Mouse (Mus musculus) gastrocnemius, postnatal 10 days (tissue): ENCODE data around the gene Cacna1i. TPM values are rescaled to one million over a fixed set of nuclear protein-coding genes. Genes with fewer than 3 reads are reported as not detected.

Experiments used
- DNase-seq: peaks from one replicate; pipeline ENCODE4 v3.0.0; 2021; ENCODE audit warnings: mixed read lengths
- total RNA-seq, 2 experiments: library from RNA; stranded (reverse); gene quantifications; 2 replicates each; pipeline ENCODE4 v1.2.3; 2021

Gene Cacna1i
- total RNA-seq, 2 experiments from 2014 or later: 0.07 to 0.12 TPM

DNA sequence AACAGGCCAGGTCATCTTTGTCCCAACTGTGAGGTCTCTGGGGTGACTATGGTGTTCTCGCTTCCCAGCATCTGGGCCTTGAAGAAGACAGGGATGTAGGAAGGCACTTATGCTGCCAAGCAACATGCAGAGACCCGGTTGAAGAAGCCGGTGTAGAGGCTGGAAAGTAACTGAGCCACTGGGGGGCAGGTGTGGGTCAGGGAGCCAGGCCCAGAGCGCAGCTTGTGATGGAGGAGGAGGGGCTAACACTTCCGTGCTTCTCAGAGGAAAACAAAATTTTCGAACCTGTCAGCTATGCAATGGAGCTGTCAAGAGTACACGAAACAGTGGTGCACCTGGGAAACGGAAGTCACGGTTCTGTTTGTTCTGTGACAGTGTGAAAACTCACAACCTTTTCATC is 9.9 kb upstream of the Cacna1i start:
- DNase-seq: no peak

DNA sequence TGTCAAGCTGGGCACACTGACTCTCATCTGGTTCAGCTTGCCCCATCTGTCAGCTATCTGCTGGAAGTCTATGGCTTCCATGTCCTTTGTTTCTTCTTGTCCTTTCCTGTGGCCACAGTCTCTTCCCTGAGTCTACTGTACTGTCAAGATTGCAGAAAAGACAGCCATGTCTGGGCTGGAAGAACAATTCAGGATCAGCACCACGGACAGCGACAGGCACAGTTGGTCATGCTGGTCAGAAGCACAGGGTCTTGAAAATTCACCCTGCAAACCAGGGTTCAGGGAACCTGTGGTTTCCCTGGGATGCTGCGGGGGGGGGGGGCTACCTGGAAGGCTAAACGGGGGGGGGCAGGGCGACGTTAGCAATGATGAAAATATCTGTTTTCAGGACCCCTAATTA is 9.4 kb upstream of the Cacna1i start:
- DNase-seq: peak; percentile 76

DNA sequence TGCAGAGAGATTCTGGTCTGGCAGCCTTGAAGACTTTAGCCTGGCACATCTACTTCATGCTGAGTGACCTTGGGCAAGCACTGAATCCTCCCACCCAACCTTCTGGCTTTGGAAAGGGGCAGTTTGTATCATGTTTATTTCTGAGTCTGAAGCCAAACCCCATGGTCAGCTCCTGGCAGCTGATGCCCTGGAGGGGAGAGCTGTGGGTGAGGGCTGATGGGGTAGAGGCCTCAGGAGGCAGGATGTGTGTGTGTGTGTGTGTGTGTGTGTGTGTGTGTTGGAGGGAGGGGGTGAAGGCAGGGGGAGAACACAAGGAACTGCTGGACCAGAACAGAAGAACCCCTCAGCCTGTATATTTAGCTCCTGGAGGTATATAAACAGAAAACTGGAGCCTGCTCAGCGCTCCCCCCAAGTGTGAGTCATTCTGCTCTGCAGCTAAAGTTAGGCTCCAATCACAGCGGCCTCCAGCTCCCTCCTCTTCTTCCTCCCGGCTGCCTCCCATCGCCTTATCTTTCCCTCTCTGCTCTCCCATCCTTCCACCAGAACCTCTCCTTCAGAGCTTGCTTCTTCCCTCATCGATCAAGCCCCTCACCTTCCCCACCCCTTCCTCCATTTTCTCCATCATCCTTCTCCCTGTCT is 8.8 kb upstream of the Cacna1i start:
- DNase-seq: no peak

DNA sequence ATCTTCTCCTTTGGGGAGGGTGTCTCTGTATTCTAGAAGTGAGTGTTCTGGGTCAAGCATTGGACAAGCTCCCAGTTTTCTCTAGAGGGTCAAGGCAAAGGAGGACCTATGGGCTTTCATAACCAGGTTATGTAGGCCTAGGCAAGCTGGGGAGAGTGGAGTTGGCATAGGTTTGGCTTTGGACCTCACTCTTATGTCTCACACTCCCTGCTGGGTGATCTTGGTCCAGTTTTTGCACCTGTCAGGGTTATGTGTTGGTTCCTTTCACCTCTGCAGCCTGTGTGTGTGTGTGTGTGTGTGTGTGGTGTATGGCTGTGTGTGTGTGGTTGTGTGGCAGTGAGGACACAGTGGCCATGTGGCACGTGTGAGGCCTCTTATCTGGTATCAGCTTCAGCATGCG is 8.0 kb upstream of the Cacna1i start:
- no peak for DNase-seq

- no peak for DNase-seq
These were observed 6.4 kb upstream of the Cacna1i start for GRCm38 (mm10) chr15:80280646-80281045.

DNA sequence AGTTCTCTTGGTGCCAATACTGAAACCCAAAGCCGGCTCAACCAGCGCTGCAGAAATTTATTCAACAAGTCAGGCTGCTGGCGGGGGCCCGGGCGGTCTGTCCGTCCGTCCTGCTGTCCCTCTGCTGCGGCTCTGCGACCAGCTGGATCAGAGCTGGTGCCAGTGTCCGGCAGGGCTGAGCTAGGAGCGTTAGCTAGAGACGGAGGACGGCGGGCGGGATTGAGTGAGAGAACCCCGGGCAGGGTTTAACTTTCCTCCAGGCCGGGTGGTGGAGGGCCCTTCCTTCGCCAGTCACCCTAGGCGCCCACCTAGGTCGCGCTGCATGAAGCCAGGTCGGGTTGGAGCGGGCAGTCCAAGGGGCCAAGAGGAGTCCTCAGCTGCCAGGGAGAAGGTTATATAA is 998 bp downstream of the Cacna1i start:
- DNase-seq: no peak

DNA sequence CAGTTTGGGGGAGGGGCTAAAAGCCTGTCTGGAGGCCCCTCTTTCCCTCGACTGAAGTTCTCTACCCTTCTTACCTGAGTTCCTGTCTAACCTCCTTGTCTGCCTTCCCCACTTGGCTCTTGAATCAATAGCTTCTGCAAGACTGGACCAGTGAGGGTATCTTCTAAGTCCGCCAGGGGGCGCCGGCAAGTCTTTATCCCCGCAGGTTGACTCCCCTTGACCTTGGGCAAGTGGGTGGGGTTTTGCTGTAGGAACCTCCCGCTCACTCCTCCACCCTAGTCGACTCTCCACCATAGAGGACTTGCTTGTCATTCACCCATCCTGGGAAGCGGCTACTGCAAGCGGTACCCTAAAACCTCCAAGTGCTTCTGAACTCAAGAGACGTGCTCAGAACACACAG is 2.4 kb downstream of the Cacna1i start:
- peak; percentile 64 for DNase-seq

- DNase-seq: no peak
These were observed 10.1 kb downstream of the Cacna1i start for GRCm38 (mm10) chr15:80297146-80297545.

- no peak for DNase-seq
These were observed 16.7 kb downstream of the Cacna1i start for GRCm38 (mm10) chr15:80303779-80304178.

DNA sequence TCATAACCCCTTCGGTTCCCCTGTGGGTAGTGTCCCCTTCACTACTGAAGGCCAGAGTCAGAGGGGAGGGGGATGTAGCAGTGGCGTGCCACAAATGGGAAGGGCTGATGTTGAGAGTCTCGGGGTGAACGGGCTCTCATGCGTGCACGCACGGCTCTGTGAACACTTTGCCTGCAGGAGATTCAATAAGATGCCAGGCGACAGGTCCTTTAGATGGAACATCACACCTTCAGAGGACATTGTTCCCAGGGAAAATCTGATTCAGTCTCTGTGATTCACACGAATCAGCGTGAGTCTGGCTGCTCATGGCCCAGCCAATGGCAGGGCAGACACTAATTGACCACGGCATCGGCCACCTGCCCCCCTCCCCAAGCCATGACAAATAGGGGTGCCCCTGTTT is 17.1 kb downstream of the Cacna1i start:
- DNase-seq: no peak

DNA sequence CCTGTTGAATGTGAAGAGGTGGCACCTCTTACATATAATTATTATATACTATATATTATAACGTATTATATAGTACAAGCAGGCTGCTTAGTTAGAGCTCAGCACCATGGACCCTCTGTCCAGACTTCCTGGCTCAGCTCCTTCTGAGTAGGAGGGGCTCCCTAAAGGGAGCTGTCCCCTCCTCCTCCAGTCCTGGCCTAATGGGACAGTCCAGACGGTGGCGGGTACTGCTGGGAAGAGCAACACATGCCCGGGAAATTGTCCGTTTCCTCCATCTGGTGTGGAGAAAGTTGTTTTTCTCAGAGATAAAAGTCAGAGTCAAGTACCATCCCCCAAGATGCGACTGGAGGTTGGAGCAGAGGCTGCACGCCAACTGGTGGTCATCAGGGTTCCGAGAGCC is 19.1 kb downstream of the Cacna1i start:
- DNase-seq: no peak

GRCm38 (mm10) chr15:80314731-80315130 is 27.7 kb downstream of the Cacna1i start:
- DNase-seq: no peak

DNA sequence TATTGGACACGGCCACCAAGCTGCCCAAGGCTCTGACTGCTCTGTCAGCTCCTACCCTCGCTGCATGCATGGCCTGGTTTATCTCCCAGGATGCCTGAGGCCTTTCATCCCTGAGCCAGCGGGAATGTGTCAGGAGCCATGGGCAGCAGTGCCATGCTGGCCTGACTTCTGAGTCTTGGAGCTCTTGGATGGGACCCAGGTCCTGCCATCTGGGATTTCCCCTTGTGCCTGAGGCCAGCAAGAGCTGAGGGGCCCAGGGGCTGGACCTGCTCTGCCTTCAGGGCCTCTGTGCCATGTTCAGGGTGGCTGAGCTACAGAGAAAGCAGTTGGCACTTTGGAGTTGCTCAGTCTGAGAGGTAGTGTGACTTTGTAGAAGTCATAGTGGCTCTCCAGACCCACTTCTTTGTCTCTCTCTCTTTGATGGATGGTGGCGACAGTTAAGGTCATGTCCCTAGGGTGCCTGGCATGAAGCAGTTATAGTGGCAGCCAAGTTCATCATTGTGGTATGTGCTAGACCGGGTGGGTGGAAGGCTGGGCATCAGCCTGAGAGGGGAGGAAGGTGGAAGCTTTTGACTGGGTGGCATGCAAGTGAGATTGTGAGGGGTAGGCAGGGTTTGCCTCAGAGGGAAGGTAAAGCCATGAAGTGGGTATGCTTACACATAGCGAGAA is 30.1 kb downstream of the Cacna1i start:
- DNase-seq: no peak

DNA sequence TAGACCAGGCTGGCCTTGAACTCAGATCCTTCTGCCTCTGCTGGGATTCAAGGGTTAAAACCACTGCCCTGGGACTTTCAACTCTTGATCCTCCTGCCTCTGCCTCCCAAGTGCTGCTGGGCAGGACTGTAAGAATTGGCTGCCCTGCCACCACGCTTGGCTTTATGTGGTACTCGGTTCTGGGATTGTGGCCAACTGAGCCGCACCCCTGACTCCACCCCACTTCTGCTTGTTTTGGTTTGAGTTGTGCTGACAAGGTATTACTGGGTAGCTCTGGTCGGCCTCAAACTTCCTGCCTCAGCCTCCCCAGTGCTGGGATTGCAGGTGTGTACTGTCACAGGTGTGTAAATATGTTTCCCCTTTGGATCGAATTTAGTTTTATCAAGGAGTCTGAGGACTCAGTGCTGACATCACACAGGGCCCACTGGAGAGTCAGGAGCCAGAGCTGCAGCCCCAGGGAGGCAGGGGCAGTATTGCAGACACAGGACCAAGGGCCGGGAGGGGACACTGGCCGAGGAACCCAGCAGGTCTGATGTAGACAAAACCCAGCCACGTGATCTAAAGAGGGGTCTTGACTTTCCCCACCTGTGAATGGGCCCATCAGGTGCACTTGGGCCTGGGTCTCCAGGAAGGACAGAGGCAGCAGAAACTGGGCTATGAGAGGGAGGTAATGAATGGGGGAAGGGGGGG is 30.9 kb downstream of the Cacna1i start:
- no peak for DNase-seq

- DNase-seq: no peak
These were observed 31.7 kb downstream of the Cacna1i start for GRCm38 (mm10) chr15:80318543-80319255.

GRCm38 (mm10) chr15:80319315-80319714 is 32.3 kb downstream of the Cacna1i start:
- no peak for DNase-seq

DNA sequence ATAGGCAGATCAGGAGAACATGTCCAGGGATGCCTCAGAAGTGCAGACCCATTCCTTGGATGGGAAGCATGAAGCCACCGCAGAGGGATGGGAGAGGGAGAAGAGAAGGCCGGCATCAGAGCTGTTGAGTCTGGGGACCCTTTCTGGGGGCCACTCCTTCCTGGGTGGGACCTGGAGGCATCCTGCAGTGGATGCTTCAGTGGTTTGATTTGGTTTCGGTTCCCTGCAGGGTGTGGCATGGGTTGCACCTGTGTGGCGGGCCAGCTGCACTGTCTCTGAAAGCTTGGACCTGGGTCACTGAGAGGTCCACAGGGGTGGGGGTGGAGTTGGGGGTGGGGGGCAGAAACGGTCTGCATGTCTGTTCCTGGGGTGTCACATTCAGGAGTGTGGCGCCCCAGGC is 32.9 kb downstream of the Cacna1i start:
- DNase-seq: no peak

- no peak for DNase-seq
These were observed 38.2 kb downstream of the Cacna1i start for GRCm38 (mm10) chr15:80325207-80325606.

GRCm38 (mm10) chr15:80325756-80326155 is 38.7 kb downstream of the Cacna1i start:
- no peak for DNase-seq

DNA sequence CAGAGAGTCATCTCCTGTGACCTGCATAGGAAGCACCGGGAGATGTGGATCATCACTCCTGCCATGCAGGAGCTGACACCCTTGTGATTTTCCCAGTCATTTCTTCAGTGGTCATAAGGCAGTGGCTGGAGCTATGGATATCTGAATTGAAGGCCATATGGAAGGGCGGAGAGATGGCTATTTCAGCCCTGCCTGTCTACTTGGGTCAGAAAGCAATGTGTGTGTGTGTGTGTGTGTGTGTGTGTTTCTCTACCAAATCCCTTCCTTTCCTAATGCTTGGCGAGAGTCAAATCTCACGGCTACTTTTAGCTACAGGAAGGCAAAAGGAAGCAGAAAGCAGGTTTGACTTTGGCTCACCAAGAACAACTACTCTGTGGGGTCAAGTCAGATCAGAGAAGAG is 39.9 kb downstream of the Cacna1i start:
- no peak for DNase-seq

DNA sequence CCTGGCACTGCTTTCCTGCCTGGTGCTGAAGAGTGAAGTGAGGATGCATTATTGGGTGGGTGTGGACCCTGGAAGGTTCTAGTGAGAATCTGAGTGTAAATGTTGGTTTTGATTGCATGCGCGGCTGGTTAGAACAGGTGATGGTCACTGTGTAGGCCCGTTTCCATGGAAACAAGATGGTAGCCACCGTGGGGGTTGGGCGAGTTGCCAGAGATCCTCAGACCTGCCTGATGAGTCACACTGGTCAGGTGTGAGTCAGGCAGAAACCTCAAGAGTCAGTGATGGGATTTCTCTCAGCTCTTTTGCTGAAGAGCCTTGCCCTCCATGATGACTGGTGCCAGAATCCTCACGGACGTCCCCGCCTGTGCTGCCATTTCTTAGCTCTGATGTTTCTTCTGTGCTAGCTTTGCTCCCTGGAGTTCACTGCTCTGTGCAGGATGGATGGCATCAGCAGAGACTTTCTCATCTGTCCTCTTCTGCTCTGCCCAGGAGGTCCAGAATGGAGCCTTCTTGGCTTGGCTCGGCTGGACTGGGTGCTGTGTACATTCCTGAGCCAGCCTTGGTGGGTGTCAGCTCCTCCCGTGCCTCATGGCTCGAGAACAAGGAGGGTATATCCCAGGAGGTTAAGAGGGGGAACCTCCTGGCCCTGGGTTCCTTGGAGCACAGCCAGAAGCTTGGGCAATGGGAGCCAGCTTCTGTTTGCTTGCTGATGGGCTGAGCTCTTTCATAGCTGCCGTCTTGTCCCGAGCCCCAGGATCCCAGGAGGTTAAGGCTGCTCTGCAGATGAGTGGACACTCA is 40.9 kb downstream of the Cacna1i start:
- no peak for DNase-seq

DNA sequence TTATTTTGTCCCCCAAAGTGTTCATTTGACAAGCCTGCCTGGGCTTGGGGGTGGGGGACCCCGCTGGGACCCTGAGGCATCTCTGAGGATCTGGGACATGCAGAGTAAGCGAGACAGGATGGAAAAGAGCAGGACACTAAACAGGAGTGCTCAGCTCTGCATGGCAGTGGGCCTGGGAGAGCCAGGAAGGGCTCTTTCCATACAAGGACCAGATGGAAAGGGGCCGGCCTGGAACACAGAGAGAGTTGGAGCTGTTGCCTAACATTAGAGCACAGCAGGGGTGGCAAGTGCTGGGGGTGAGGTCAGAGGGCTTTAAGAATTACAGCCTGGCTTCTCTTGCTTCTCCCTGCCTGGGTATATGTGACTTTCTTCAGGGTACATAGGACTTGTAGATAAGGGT is 43.2 kb downstream of the Cacna1i start:
- DNase-seq: no peak
